Mouse (Mus musculus) ovary, postnatal 14 days (tissue): Measurements from ENCODE around the gene Fbxw9.
A peak's percentile ranks its signal among the peaks of the same experiment; 100 is the strongest.
"Not testable (repeated sequence)": the region's sequence is repeated elsewhere in the genome, so short reads cannot be mapped to it uniquely, and the experiment has no call there.

Source experiments
- DNase-seq: peaks from one replicate; pipeline ENCODE4 v3.0.0; 2022; ENCODE audit warnings: low spot score

Gene Fbxw9

GRCm38 (mm10) chr8:85037366-85037680 lies 22.5 kb upstream of the Fbxw9 start:
- no peak for DNase-seq

GRCm38 (mm10) chr8:85037681-85038531 lies 21.9 kb upstream of the Fbxw9 start:
- DNase-seq, result peak; percentile 33

GRCm38 (mm10) chr8:85043619-85044018 lies 16.2 kb upstream of the Fbxw9 start:
- no peak for DNase-seq

- no peak for DNase-seq
Observed at GRCm38 (mm10) chr8:85057367-85057766, 2.5 kb upstream of the Fbxw9 start.

GRCm38 (mm10) chr8:85062603-85063002 lies 2.7 kb downstream of the Fbxw9 start:
- DNase-seq, result no peak

- DNase-seq, result no peak
Observed at GRCm38 (mm10) chr8:85065213-85065612, 5.4 kb downstream of the Fbxw9 start.

- DNase-seq, result no peak
Observed at GRCm38 (mm10) chr8:85067155-85067554, 7.3 kb downstream of the Fbxw9 start.

- DNase-seq, result no peak
Observed at GRCm38 (mm10) chr8:85067982-85068381, 8.1 kb downstream of the Fbxw9 start, which contains the start of gene Gm5741. Gene Gm5741 (minus strand): TSS chr8:85067982.

- no peak for DNase-seq
Observed at GRCm38 (mm10) chr8:85071041-85071440, 11.2 kb downstream of the Fbxw9 start.

GRCm38 (mm10) chr8:85071514-85072281 lies 11.8 kb downstream of the Fbxw9 start, which contains the start of gene Dhps:
Gene Dhps (plus strand): TSS chr8:85071757.
- peak; percentile 92 for DNase-seq

GRCm38 (mm10) chr8:85072364-85072929 lies 12.6 kb downstream of the Fbxw9 start:
- no peak for DNase-seq

- DNase-seq, result no peak
Observed at GRCm38 (mm10) chr8:85073041-85073612, 13.3 kb downstream of the Fbxw9 start.

GRCm38 (mm10) chr8:85074167-85074566 lies 14.3 kb downstream of the Fbxw9 start:
- no peak for DNase-seq

GRCm38 (mm10) chr8:85074617-85075016 lies 14.8 kb downstream of the Fbxw9 start:
- DNase-seq, result no peak

GRCm38 (mm10) chr8:85076001-85076400 lies 16.1 kb downstream of the Fbxw9 start:
- DNase-seq, result no peak

- peak; percentile 58 for DNase-seq
Observed at GRCm38 (mm10) chr8:85076993-85077392, 17.1 kb downstream of the Fbxw9 start.

GRCm38 (mm10) chr8:85080214-85080531 lies 20.3 kb downstream of the Fbxw9 start:
- no peak for DNase-seq

- DNase-seq, result peak; percentile 43
Observed at GRCm38 (mm10) chr8:85080532-85081215, 20.8 kb downstream of the Fbxw9 start, which contains the start of gene Wdr83os. Gene Wdr83os (plus strand): TSS chr8:85080740.

- no peak for DNase-seq
Observed at GRCm38 (mm10) chr8:85081216-85081555, 21.3 kb downstream of the Fbxw9 start, which contains the start of gene Wdr83. Gene Wdr83 (minus strand): TSS chr8:85081306.

GRCm38 (mm10) chr8:85082169-85082568 lies 22.3 kb downstream of the Fbxw9 start:
- DNase-seq, result not testable (repeated sequence)

- peak; percentile 78 for DNase-seq
Observed at GRCm38 (mm10) chr8:85083108-85083813, 23.4 kb downstream of the Fbxw9 start, which contains the start of gene Man2b1. Gene Man2b1 (plus strand): TSS chr8:85083270.
